Mouse (Mus musculus) heart, adult 2 months (tissue): ENCODE data around the gene Stat3. TPM values are rescaled to one million over a fixed set of nuclear protein-coding genes. Genes with fewer than 3 reads are reported as not detected.

ENCODE experiments used
- DNase-seq, 2 experiments: peaks; one replicate each; pipeline ENCODE4 v3.0.0; 2021
- H3K27ac ChIP-seq: fragments of 200-600 bp; 2 replicates; pipeline ENCODE4 v1.8.1; 2022
- H3K27me3 ChIP-seq: fragments of 200-500 bp; 2 replicates; pipeline ENCODE4 v1.6.1; 2012; ENCODE audit warnings: mild to moderate bottlenecking, low read length, inconsistent platforms, mixed read lengths; ENCODE audit not compliant: control insufficient read depth, insufficient read depth
- H3K36me3 ChIP-seq: fragments of 200-500 bp; 2 replicates; pipeline ENCODE4 v1.6.1; 2012; ENCODE audit warnings: low read length, inconsistent platforms; ENCODE audit not compliant: control insufficient read depth, insufficient read depth
- H3K4me1 ChIP-seq: fragments of 200-500 bp; 2 replicates; pipeline ENCODE4 v1.6.1; 2011; ENCODE audit warnings: low read length; ENCODE audit not compliant: control insufficient read depth, insufficient read depth
- H3K4me3 ChIP-seq: fragments of 200-600 bp; 2 replicates; pipeline ENCODE4 v1.8.1; 2022
- H3K79me2 ChIP-seq: fragments of 200-500 bp; replicated peaks from 2 replicates; pipeline ENCODE4 v1.6.1; 2012; ENCODE audit warnings: mild to moderate bottlenecking, inconsistent platforms, low read length, moderate library complexity, mixed read lengths; ENCODE audit not compliant: control insufficient read depth, insufficient read depth
- H3K9ac ChIP-seq: fragments of 200-500 bp; 2 replicates; pipeline ENCODE4 v1.6.1; 2012; ENCODE audit warnings: low read depth, mild to moderate bottlenecking, control low read depth, inconsistent platforms, low read length, mixed read lengths
- CTCF ChIP-seq: fragments of 200-600 bp; IDR thresholded peaks from 2 replicates; pipeline ENCODE4 v1.8.1; 2022; ENCODE audit warnings: antibody characterized with exemption, mild to moderate bottlenecking, moderate library complexity
- EP300 ChIP-seq: fragments of 200-500 bp; IDR thresholded peaks from 2 replicates; pipeline ENCODE4 v1.6.1; 2011; ENCODE audit warnings: low read depth, low read length, control low read depth; ENCODE audit not compliant: insufficient read depth
- POLR2A ChIP-seq: fragments of 200-500 bp; IDR thresholded peaks from 2 replicates; pipeline ENCODE4 v1.6.1; 2011; ENCODE audit warnings: mild to moderate bottlenecking, low read depth, low read length, control low read depth; ENCODE audit not compliant: insufficient read depth
- WGBS: fragments of 180-500 bp; shearing (Covaris S2); methylation state at CpG from one replicate; pipeline ENCODE4 v1.1.7; 2018; 5-methylcytosine and 5-hydroxymethylcytosine counted together
- intact Hi-C: fragments of 180-260 bp; cut with DNase I; formaldehyde crosslinking; loops from one replicate; pipeline ENCODE4 v1.15.1; 2025
- polyA plus RNA-seq: library from polyadenylated mRNA; depleted of rRNA; stranded (reverse); fragments of >200 nt; gene quantifications from 2 replicates; pipeline ENCODE4 v1.2.3, GENCODE M21; 2012
- total RNA-seq, 2 experiments: library from RNA; stranded (reverse); gene quantifications; 2 replicates each; pipeline ENCODE4 v1.2.3; 2021

Stat3 gene
- total and polyA plus RNA-seq, 3 experiments = 85.8 to 94.7 (median 93.0) TPM

DNA sequence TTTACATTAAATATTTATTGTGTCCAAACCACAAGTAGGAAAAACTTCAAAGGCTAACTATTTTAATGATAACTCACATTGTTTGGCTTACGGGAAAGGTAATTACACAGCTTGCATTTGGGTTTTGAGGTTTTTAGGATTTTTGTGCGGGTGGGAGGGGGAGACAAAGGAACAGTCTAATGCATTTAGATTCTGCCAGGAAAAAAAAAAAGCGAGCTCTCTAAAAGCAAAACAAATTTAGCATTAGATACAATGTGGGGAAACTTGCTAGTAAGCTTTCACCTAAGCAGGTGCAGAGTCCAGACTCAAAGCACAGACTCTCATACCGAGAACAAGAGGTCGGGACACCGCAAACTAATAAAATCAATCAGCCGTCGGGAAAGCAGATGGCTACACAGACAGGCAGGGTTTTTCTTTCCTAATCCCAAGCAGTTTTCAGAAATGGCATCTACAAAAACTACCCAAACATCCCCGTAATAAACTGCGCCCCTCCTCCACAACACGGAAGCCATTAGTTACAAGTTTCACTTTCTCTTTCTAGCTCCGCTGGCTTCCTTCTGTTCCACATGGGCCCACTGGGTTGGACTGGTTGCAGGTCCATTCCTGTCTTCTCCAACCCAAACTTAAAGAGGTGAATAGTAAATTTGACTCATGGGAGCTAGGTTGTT is 8.0 kb downstream of the Stat3 start:
- intact Hi-C loops = no loop called here
- Histone ChIP-seq H3K36me3 (peaks cover 29% of the 10 kb centered on the region), H3K4me1 (peaks cover 21% of the 10 kb centered on the region), H3K9ac (peak overlapping the region; percentile 38; the same call in 1 of the 2 replicates), H3K27ac (peak overlapping the region; percentile 63), H3K79me2 (peaks cover 4% of the 10 kb centered on the region), H3K27me3 (no peaks in the 10 kb centered on the region), H3K4me3 (peak overlapping the region; percentile 44)
- TF ChIP-seq POLR2A (no peak), CTCF (0 out of 2 replicates have a peak, but pooled peaks have one; percentile 2), EP300 (no peak)
- WGBS = 48% methylated on average over 12 of the region's 12 CpGs
- peak; percentile 53 to 59 for DNase-seq

DNA sequence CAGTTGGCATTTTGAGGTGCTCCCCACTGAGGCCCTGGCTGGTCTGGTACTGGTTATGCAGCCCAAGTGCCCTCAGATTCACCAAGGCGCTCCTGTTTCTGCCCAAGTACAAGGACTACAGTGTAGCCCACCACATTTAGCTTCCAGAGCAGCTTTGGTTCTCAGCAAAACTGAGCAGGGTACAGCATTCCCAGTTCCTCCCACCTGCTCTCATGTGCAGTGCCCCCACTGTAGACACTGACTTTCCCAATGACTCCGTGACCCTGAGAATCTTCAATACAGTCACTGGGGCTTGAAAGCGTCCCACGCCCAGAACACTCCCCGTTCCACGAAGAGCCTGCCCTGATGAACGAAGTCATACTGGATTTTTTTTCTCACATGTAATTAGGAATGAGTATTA is 8.7 kb downstream of the Stat3 start:
- intact Hi-C loops = no loop called here
- Histone ChIP-seq H3K4me3 (no peak overlapping the region), H3K27ac (no peak overlapping the region), H3K9ac (no peak overlapping the region), H3K4me1 (peaks cover 16% of the 10 kb centered on the region), H3K36me3 (peaks cover 26% of the 10 kb centered on the region), H3K79me2 (peaks cover 4% of the 10 kb centered on the region), H3K27me3 (no peaks in the 10 kb centered on the region)
- no peak for TF ChIP-seq CTCF
- no peak for TF ChIP-seq POLR2A
- no peak for TF ChIP-seq EP300
- 58% methylated on average over 7 of the region's 7 CpGs for WGBS
- no peak for DNase-seq

DNA sequence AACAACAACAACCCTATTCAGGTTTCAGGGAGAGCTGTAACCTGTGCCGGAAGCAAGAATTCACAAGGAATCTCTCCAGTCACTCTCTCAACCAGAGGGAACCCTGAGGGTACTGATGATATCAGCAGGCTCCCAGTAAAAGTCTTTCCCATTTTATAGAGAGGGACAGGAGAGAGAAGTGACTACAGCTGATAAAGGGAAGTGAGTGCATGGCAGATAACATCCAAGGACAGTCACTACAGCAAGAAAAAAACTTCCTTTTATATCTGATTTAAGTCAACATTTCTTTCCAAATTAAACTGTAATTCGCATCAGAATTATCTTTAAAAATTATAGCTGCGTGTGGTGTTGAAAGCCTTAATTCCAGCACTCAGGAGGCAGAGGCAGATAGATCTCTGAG is 12.0 kb downstream of the Stat3 start:
- Histone ChIP-seq H3K36me3 (peaks cover 10% of the 10 kb centered on the region), H3K9ac (no peak overlapping the region), H3K27ac (no peak overlapping the region), H3K4me3 (no peak overlapping the region), H3K4me1 (peaks cover 10% of the 10 kb centered on the region), H3K79me2 (peaks cover 5% of the 10 kb centered on the region), H3K27me3 (no peaks in the 10 kb centered on the region)
- TF ChIP-seq CTCF (no peak), POLR2A (no peak), EP300 (no peak)
- DNase-seq = no peak
- intact Hi-C loops = no loop called here
- 67% methylated on average over 3 of the region's 3 CpGs for WGBS

DNA sequence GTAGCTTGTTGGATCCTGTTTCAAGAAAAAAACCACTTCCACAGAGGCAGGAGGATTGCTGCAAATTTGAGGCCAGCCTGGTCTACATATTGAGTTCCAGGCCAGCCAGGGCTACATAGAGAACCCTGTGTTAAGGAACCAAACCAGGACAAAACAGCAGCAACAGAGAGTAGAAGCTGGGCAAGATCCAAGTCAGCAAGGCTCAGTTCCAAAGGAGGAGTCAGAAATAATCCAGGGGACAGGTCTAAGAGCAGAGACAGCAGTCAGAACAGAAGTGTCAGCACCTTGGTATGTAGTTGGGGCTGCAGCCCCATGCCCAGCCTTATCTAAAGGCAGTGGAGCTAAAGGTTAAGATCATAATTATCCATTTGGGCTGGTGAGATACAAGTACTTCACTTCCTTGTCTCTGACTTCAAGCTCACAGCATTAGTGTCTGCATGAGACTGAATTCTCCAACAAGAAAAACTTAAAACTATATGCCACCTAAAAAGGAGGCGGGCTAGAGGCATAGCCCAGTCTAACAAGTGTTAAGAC is 14.9 kb downstream of the Stat3 start:
- Histone ChIP-seq H3K27me3 (no peaks in the 10 kb centered on the region), H3K36me3 (peaks cover 2% of the 10 kb centered on the region), H3K4me1 (peaks cover under 1% of the 10 kb centered on the region; the same call in 1 of the 2 replicates), H3K79me2 (peaks cover 10% of the 10 kb centered on the region), H3K27ac (peak overlapping the region; percentile 16; the same call in 1 of the 2 replicates), H3K4me3 (no peak overlapping the region), H3K9ac (no peak overlapping the region)
- TF ChIP-seq EP300 (no peak), CTCF (no peak), POLR2A (no peak)
- no peak for DNase-seq
- 100% methylated on average over 1 of the region's 1 CpGs for WGBS
- intact Hi-C loops = no loop called here

- 92% methylated on average over 4 of the region's 4 CpGs for WGBS
- intact Hi-C loops = no loop called here
- Histone ChIP-seq H3K4me3 (no peak overlapping the region), H3K79me2 (peaks cover 13% of the 10 kb centered on the region), H3K27ac (no peak overlapping the region), H3K36me3 (no peaks in the 10 kb centered on the region), H3K4me1 (no peaks in the 10 kb centered on the region; the same call in 1 of the 2 replicates), H3K27me3 (no peaks in the 10 kb centered on the region), H3K9ac (no peak overlapping the region)
- no peak for TF ChIP-seq CTCF
- no peak for TF ChIP-seq POLR2A
- TF ChIP-seq EP300 = no peak
- no peak for DNase-seq
Observed at GRCm38 (mm10) chr11:100920887-100921624, 18.3 kb downstream of the Stat3 start.

- intact Hi-C loops = no loop called here
Observed at GRCm38 (mm10) chr11:100918007-100918406, 21.3 kb downstream of the Stat3 start.

More at GRCm38 (mm10) chr11:100918007-100918406, 21.3 kb downstream of the Stat3 start:
- 86% methylated on average over 5 of the region's 5 CpGs for WGBS
- Histone ChIP-seq H3K9ac (no peak overlapping the region), H3K36me3 (peaks cover 9% of the 10 kb centered on the region), H3K79me2 (peaks cover 12% of the 10 kb centered on the region), H3K4me1 (peaks cover 8% of the 10 kb centered on the region), H3K27ac (no peak overlapping the region), H3K4me3 (no peak overlapping the region), H3K27me3 (no peaks in the 10 kb centered on the region)
- no peak for DNase-seq
- TF ChIP-seq EP300 (no peak), POLR2A (no peak), CTCF (no peak)
